Mouse (Mus musculus): ENCODE measurements at regions not wholly inside any gene's neighbourhood (a gene's known extent, or its start where the extent isn't known, plus 50 kb on each side); places are given as distances from the start of the nearest gene placed in this dataset.
A peak's percentile ranks its signal among the peaks of the same experiment; 100 is the strongest.

- H3K4me2 ChIP-seq (replicated peaks), result no peak overlapping the region
- no peak overlapping the region for H3K27ac ChIP-seq (replicated peaks)
- no peaks in the 10 kb centered on the region for H3K9me3 ChIP-seq
- no peaks in the 10 kb centered on the region for H3K36me3 ChIP-seq
- no peaks in the 10 kb centered on the region for H3K4me1 ChIP-seq
- no peaks in the 10 kb centered on the region; the same call in 1 of the 2 replicates for H3K27me3 ChIP-seq
- no peak for ATAC-seq (ENCODE audit: low FRiP score, low read depth)
- H3K4me3 ChIP-seq, result no peak overlapping the region
- WGBS, result 90% methylated on average over 4 of the region's 4 CpGs
- no peak overlapping the region for H3K9ac ChIP-seq (replicated peaks)
Observed at GRCm38 (mm10) chr16:91970461-91970860, 87.6 kb upstream of the Mrps6 start.

GRCm38 (mm10) chr16:91973183-91973582, 84.9 kb upstream of the Mrps6 start:
- ATAC-seq (ENCODE audit: low FRiP score, low read depth), result no peak
- H3K9ac ChIP-seq (replicated peaks), result no peak overlapping the region
- 93% methylated on average over 9 of the region's 9 CpGs for WGBS

GRCm38 (mm10) chr16:91976194-91976805, 81.8 kb upstream of the Mrps6 start:
- H3K4me3 ChIP-seq, result no peak overlapping the region
- ATAC-seq (ENCODE audit: low FRiP score, low read depth), result no peak
- H3K9me3 ChIP-seq, result no peaks in the 10 kb centered on the region
- no peak overlapping the region for H3K4me2 ChIP-seq (replicated peaks)
- H3K4me1 ChIP-seq, result no peaks in the 10 kb centered on the region; the same call in 1 of the 2 replicates
- no peaks in the 10 kb centered on the region for H3K27me3 ChIP-seq
- H3K9ac ChIP-seq (replicated peaks), result no peak overlapping the region
- H3K27ac ChIP-seq (replicated peaks), result no peak overlapping the region
- H3K36me3 ChIP-seq, result no peaks in the 10 kb centered on the region
- WGBS, result 79% methylated on average over 8 of the region's 8 CpGs

More at GRCm38 (mm10) chr16:91973183-91973582, 84.9 kb upstream of the Mrps6 start:
- H3K9me3 ChIP-seq, result no peaks in the 10 kb centered on the region
- no peaks in the 10 kb centered on the region for H3K4me1 ChIP-seq
- no peaks in the 10 kb centered on the region for H3K36me3 ChIP-seq
- H3K27ac ChIP-seq (replicated peaks), result no peak overlapping the region
- no peak overlapping the region for H3K4me2 ChIP-seq (replicated peaks)
- H3K27me3 ChIP-seq, result no peaks in the 10 kb centered on the region; the same call in 1 of the 2 replicates
- H3K4me3 ChIP-seq, result no peak overlapping the region

GRCm38 (mm10) chr16:91978423-91978822, 79.6 kb upstream of the Mrps6 start:
- H3K9ac ChIP-seq (replicated peaks), result no peak overlapping the region
- H3K4me3 ChIP-seq, result no peak overlapping the region
- 28% methylated on average over 4 of the region's 4 CpGs for WGBS
- H3K4me2 ChIP-seq (replicated peaks), result no peak overlapping the region
- no peak overlapping the region for H3K27ac ChIP-seq (replicated peaks)
- no peak for ATAC-seq (ENCODE audit: low FRiP score, low read depth)
- no peaks in the 10 kb centered on the region for H3K27me3 ChIP-seq
- H3K4me1 ChIP-seq, result no peaks in the 10 kb centered on the region; the same call in 1 of the 2 replicates
- no peaks in the 10 kb centered on the region for H3K9me3 ChIP-seq
- no peaks in the 10 kb centered on the region for H3K36me3 ChIP-seq

GRCm38 (mm10) chr16:91978846-91979245, 79.2 kb upstream of the Mrps6 start:
- Histone ChIP-seq H3K36me3 (no peaks in the 10 kb centered on the region), H3K4me1 (no peaks in the 10 kb centered on the region; the same call in 1 of the 2 replicates), H3K9ac (replicated peaks) (no peak overlapping the region; the same call in 1 of the 2 replicates), H3K27me3 (no peaks in the 10 kb centered on the region), H3K27ac (replicated peaks) (no peak overlapping the region), H3K4me2 (replicated peaks) (no peak overlapping the region), H3K4me3 (no peak overlapping the region), H3K9me3 (no peaks in the 10 kb centered on the region)
- 39% methylated on average over 5 of the region's 5 CpGs for WGBS
- no peak for ATAC-seq (ENCODE audit: low FRiP score, low read depth)

- H3K36me3 ChIP-seq, result no peaks in the 10 kb centered on the region
- 95% methylated on average over 6 of the region's 6 CpGs for WGBS
- H3K27me3 ChIP-seq, result no peaks in the 10 kb centered on the region
- H3K4me3 ChIP-seq, result no peak overlapping the region
- no peaks in the 10 kb centered on the region; the same call in 1 of the 2 replicates for H3K4me1 ChIP-seq
- no peak overlapping the region for H3K27ac ChIP-seq (replicated peaks)
- no peak overlapping the region for H3K9ac ChIP-seq (replicated peaks)
- H3K9me3 ChIP-seq, result no peaks in the 10 kb centered on the region
- H3K4me2 ChIP-seq (replicated peaks), result no peak overlapping the region
- ATAC-seq (ENCODE audit: low FRiP score, low read depth), result no peak
Observed at GRCm38 (mm10) chr16:91980482-91980881, 77.6 kb upstream of the Mrps6 start.

- Histone ChIP-seq H3K9me3 (no peaks in the 10 kb centered on the region), H3K36me3 (no peaks in the 10 kb centered on the region), H3K4me1 (no peaks in the 10 kb centered on the region), H3K27ac (replicated peaks) (no peak overlapping the region), H3K27me3 (no peaks in the 10 kb centered on the region), H3K4me2 (replicated peaks) (no peak overlapping the region), H3K4me3 (no peak overlapping the region), H3K9ac (replicated peaks) (no peak overlapping the region)
- WGBS, result 93% methylated on average over 12 of the region's 12 CpGs
- ATAC-seq (ENCODE audit: low FRiP score, low read depth), result no peak
Observed at GRCm38 (mm10) chr16:91985211-91985610, 72.9 kb upstream of the Mrps6 start.

- H3K36me3 ChIP-seq, result no peaks in the 10 kb centered on the region
- H3K4me2 ChIP-seq (replicated peaks), result no peak overlapping the region
- WGBS, result 95% methylated on average over 4 of the region's 4 CpGs
- H3K9me3 ChIP-seq, result 0 out of 2 replicates have a peak, but pooled peaks cover 2% of the 10 kb centered on the region
- no peak overlapping the region for H3K4me3 ChIP-seq
- H3K27ac ChIP-seq (replicated peaks), result no peak overlapping the region
- no peaks in the 10 kb centered on the region for H3K4me1 ChIP-seq
- no peaks in the 10 kb centered on the region for H3K27me3 ChIP-seq
- no peak overlapping the region for H3K9ac ChIP-seq (replicated peaks)
- no peak for ATAC-seq (ENCODE audit: low FRiP score, low read depth)
Observed at GRCm38 (mm10) chr16:91989332-91989731, 68.7 kb upstream of the Mrps6 start.

GRCm38 (mm10) chr16:91995459-91996190, 62.4 kb upstream of the Mrps6 start:
- H3K4me1 ChIP-seq, result peaks cover 4% of the 10 kb centered on the region; the same call in 1 of the 2 replicates
- no peaks in the 10 kb centered on the region for H3K27me3 ChIP-seq
- 35% methylated on average over 13 of the region's 13 CpGs for WGBS
- no peak for ATAC-seq (ENCODE audit: low FRiP score, low read depth)
- H3K27ac ChIP-seq (replicated peaks), result no peak overlapping the region; the same call in 1 of the 2 replicates
- H3K9me3 ChIP-seq, result no peaks in the 10 kb centered on the region
- no peak overlapping the region for H3K9ac ChIP-seq (replicated peaks)
- peak overlapping the region; percentile 33 for H3K4me2 ChIP-seq (replicated peaks)
- H3K36me3 ChIP-seq, result no peaks in the 10 kb centered on the region
- no peak overlapping the region for H3K4me3 ChIP-seq

- WGBS, result 93% methylated on average over 5 of the region's 5 CpGs
- H3K4me2 ChIP-seq (replicated peaks), result no peak overlapping the region
- no peak overlapping the region for H3K4me3 ChIP-seq
- no peaks in the 10 kb centered on the region for H3K27me3 ChIP-seq
- no peaks in the 10 kb centered on the region for H3K4me1 ChIP-seq
- no peak overlapping the region for H3K27ac ChIP-seq (replicated peaks)
- ATAC-seq (ENCODE audit: low FRiP score, low read depth), result no peak
- H3K9ac ChIP-seq (replicated peaks), result no peak overlapping the region
- no peaks in the 10 kb centered on the region for H3K36me3 ChIP-seq
- 0 out of 2 replicates have a peak, but pooled peaks cover 3% of the 10 kb centered on the region for H3K9me3 ChIP-seq
Observed at GRCm38 (mm10) chr16:92007351-92007750, 50.7 kb upstream of the Mrps6 start.

Measured in midbrain, embryonic 12.5 days (tissue).